ENCODE assay signal across 25 mouse cellular contexts in genomic region chrX:9769540-9769939, GRCm38 (mm10).
DNase-seq lines count a peak whose midpoint lies in the region; ATAC-seq and TF ChIP-seq lines count a peak whose summit lies in the region.
"Had no signal": no experiment of that assay in that cellular context is flagged by ENCODE, and none has a peak within 500 bp of the region (broad histone marks: within the 10 kb centered on the region; RNA-seq: fewer than 3 reads in every experiment).

No protein-coding gene starts in this region.

- no peaks in the 10 kb centered on the region for H3K36me3 ChIP-seq in lung, embryonic 14.5 days (ENCODE audit: insufficient read depth)
- no peaks in the 10 kb centered on the region for H3K36me3 ChIP-seq in myocyte (ENCODE audit: control insufficient read depth, insufficient read depth)
- no peaks in the 10 kb centered on the region for H3K36me3 ChIP-seq in hindbrain, embryonic 12.5 days
- H3K36me3 ChIP-seq: embryonic facial prominence, embryonic 13.5 days; embryonic facial prominence, embryonic 15.5 days; forebrain, embryonic 15.5 days had no signal

- no peak overlapping the region for H3K9ac ChIP-seq in lung, embryonic 14.5 days
- H3K9ac ChIP-seq in hindbrain, embryonic 12.5 days, result no peak overlapping the region
- H3K9ac ChIP-seq: embryonic facial prominence, embryonic 13.5 days; embryonic facial prominence, embryonic 15.5 days; forebrain, embryonic 13.5 days; forebrain, embryonic 15.5 days; forebrain, postnatal 0 days had no signal

- no peaks in the 10 kb centered on the region for H3K4me1 ChIP-seq in lung, embryonic 14.5 days (ENCODE audit: insufficient read depth)
- no peaks in the 10 kb centered on the region for H3K4me1 ChIP-seq in hindbrain, embryonic 12.5 days
- H3K4me1 ChIP-seq: embryonic facial prominence, embryonic 13.5 days; embryonic facial prominence, embryonic 15.5 days; forebrain, embryonic 13.5 days; forebrain, embryonic 15.5 days had no signal

- H3K9me3 ChIP-seq in lung, embryonic 14.5 days (ENCODE audit: low read depth, low read length), result no peaks in the 10 kb centered on the region
- H3K9me3 ChIP-seq in hindbrain, embryonic 12.5 days (replicated peaks), result no peaks in the 10 kb centered on the region
- H3K9me3 ChIP-seq: embryonic facial prominence, embryonic 13.5 days; embryonic facial prominence, embryonic 15.5 days; forebrain, embryonic 13.5 days; forebrain, embryonic 15.5 days; G1E had no signal

- peak; percentile 8 to 65 for DNase-seq in adrenal gland, adult (ENCODE audit: inconsistent age in 2 of 2, low spot score in 1 of 2)
- DNase-seq in adrenal gland, postnatal 4 days (ENCODE audit: low spot score in 2 of 2), result no peak
- DNase-seq in lung, embryonic 14.5 days, result peak; percentile 1
- DNase-seq in lung, postnatal 4 days, result no peak
- peak; percentile 77 for DNase-seq in Muller cell, postnatal 12 days (ENCODE audit: inconsistent ontology term)
- DNase-seq in heart, adult 8-10 months (ENCODE audit: low spot score), result no peak
- DNase-seq: adrenal gland, adult 8-10 months; adrenal gland, postnatal 14 days; cerebellum, adult 11 months; cerebellum, adult 18-20 months; cerebellum, adult 8-10 months; cerebellum, adult 9-11 months; cerebellum, postnatal 14 days; cerebellum, postnatal 36 days; embryo, embryonic 11 days; forebrain, postnatal 0 days had no signal

- no peak overlapping the region for H3K27ac ChIP-seq in lung, embryonic 14.5 days (ENCODE audit: low read depth)
- no peak overlapping the region for H3K27ac ChIP-seq in hindbrain, embryonic 12.5 days
- H3K27ac ChIP-seq: embryonic facial prominence, embryonic 13.5 days; embryonic facial prominence, embryonic 15.5 days; forebrain, embryonic 13.5 days; forebrain, embryonic 15.5 days had no signal

- no peak overlapping the region for H3ac ChIP-seq in myocyte (ENCODE audit: control insufficient read depth, insufficient read length)

- no peak for TF ChIP-seq CTCF in lung, embryonic 14.5 days (IDR thresholded peaks at IDR 0.05; ENCODE audit: low read depth)

- H3K27me3 ChIP-seq in lung, embryonic 14.5 days (ENCODE audit: insufficient read depth, low read length), result no peaks in the 10 kb centered on the region
- H3K27me3 ChIP-seq in myocyte (ENCODE audit: control insufficient read depth, insufficient read depth, insufficient read length), result no peaks in the 10 kb centered on the region
- no peaks in the 10 kb centered on the region for H3K27me3 ChIP-seq in hindbrain, embryonic 12.5 days
- H3K27me3 ChIP-seq: CH12.LX; embryonic facial prominence, embryonic 13.5 days; embryonic facial prominence, embryonic 15.5 days; forebrain, embryonic 13.5 days; forebrain, embryonic 15.5 days had no signal

- TF ChIP-seq POLR2A in myocyte (IDR thresholded peaks at IDR 0.05; ENCODE audit: insufficient read length, low read depth), result no peak

- H3K4me3 ChIP-seq in lung, embryonic 14.5 days (ENCODE audit: low read depth, low read length), result no peak overlapping the region
- H3K4me3 ChIP-seq in myocyte, result no peak overlapping the region
- no peak overlapping the region for H3K4me3 ChIP-seq in hindbrain, embryonic 12.5 days
- H3K4me3 ChIP-seq: embryonic facial prominence, embryonic 13.5 days; embryonic facial prominence, embryonic 15.5 days; forebrain, embryonic 13.5 days; forebrain, embryonic 15.5 days had no signal

- no peaks in the 10 kb centered on the region for H3K79me2 ChIP-seq in myocyte (ENCODE audit: control insufficient read depth, insufficient read depth)

- no peak overlapping the region for H3K4me2 ChIP-seq in lung, embryonic 14.5 days
- peak overlapping the region; percentile 69 for H3K4me2 ChIP-seq in myocyte (ENCODE audit: low read depth)
- no peak overlapping the region for H3K4me2 ChIP-seq in hindbrain, embryonic 12.5 days (replicated peaks)
- H3K4me2 ChIP-seq: embryonic facial prominence, embryonic 13.5 days; embryonic facial prominence, embryonic 15.5 days; forebrain, embryonic 13.5 days; forebrain, embryonic 15.5 days had no signal

- no peak for ATAC-seq in lung, embryonic 14.5 days (ENCODE audit: insufficient read depth)
- ATAC-seq in hindbrain, embryonic 12.5 days (ENCODE audit: low FRiP score), result no peak
- ATAC-seq: CD4-positive, CD25-positive, alpha-beta regulatory T cell, adult 4 months; forebrain, embryonic 13.5 days; forebrain, embryonic 15.5 days; forebrain, postnatal 0 days had no signal

TF ChIP-seq in myocyte, 11 proteins besides CTCF, POLR2A, EP300 and RAD21:
- TF ChIP-seq SRF (IDR thresholded peaks at IDR 0.05; ENCODE audit: control insufficient read depth, insufficient read length, low read depth) (peak; percentile 47), USF1 (IDR thresholded peaks at IDR 0.05; ENCODE audit: low read depth) (no peak)

Comparison
In these comparisons a context has a peak if more than half of its experiments do, and no peak if none do; other contexts are left out.
1. DNase-seq: peak in adrenal gland, adult (2 of 2), lung, embryonic 14.5 days (single experiment) and Muller cell, postnatal 12 days (single experiment); none in adrenal gland, postnatal 4 days (0 of 2), lung, postnatal 4 days (0 of 2) and heart, adult 8-10 months (single experiment).